Mouse (Mus musculus) testis, postnatal 14 days (tissue): ENCODE results near the gene Gm2000.
"Not testable (repeated sequence)": the region's sequence is repeated elsewhere in the genome, so short reads cannot be mapped to it uniquely, and the experiment has no call there.

Source experiments
- DNase-seq: peaks from one replicate; pipeline ENCODE4 v3.0.0; 2021; ENCODE audit warnings: low spot score

Gene Gm2000

GRCm38 (mm10) chr1:156365740-156366139 is at the start of gene Gm2000:
Gene Gm2000 (plus strand): TSS chr1:156366040.
- DNase-seq, result no peak

GRCm38 (mm10) chr1:156323126-156323525 is 42.7 kb upstream of the Gm2000 start:
- DNase-seq, result no peak

GRCm38 (mm10) chr1:156340847-156341246 is 25.0 kb upstream of the Gm2000 start:
- no peak for DNase-seq

- DNase-seq, result no peak
Observed at GRCm38 (mm10) chr1:156344433-156344832, 21.4 kb upstream of the Gm2000 start.

- DNase-seq, result no peak
Observed at GRCm38 (mm10) chr1:156345633-156346032, 20.2 kb upstream of the Gm2000 start.

- no peak for DNase-seq
Observed at GRCm38 (mm10) chr1:156349031-156349430, 16.8 kb upstream of the Gm2000 start.

GRCm38 (mm10) chr1:156350441-156350840 is 15.4 kb upstream of the Gm2000 start:
- DNase-seq, result no peak

GRCm38 (mm10) chr1:156352466-156352865 is 13.4 kb upstream of the Gm2000 start:
- no peak for DNase-seq

GRCm38 (mm10) chr1:156381217-156381616 is 15.4 kb downstream of the Gm2000 start:
- no peak for DNase-seq

- DNase-seq, result no peak
Observed at GRCm38 (mm10) chr1:156386232-156386631, 20.4 kb downstream of the Gm2000 start.

GRCm38 (mm10) chr1:156386880-156387279 is 21.0 kb downstream of the Gm2000 start:
- DNase-seq, result no peak

- DNase-seq, result no peak
Observed at GRCm38 (mm10) chr1:156393148-156393547, 27.3 kb downstream of the Gm2000 start.

- DNase-seq, result not testable (repeated sequence)
Observed at GRCm38 (mm10) chr1:156400159-156400558, 34.3 kb downstream of the Gm2000 start.

- no peak for DNase-seq
Observed at GRCm38 (mm10) chr1:156402491-156402890, 36.7 kb downstream of the Gm2000 start.

GRCm38 (mm10) chr1:156403251-156403650 is 37.4 kb downstream of the Gm2000 start:
- DNase-seq, result no peak

GRCm38 (mm10) chr1:156408004-156408403 is 42.2 kb downstream of the Gm2000 start:
- DNase-seq, result no peak

- DNase-seq, result no peak
Observed at GRCm38 (mm10) chr1:156408521-156408920, 42.7 kb downstream of the Gm2000 start.
